Mouse (Mus musculus) neural tube, embryonic 13.5 days (tissue): ENCODE measurements at regions not wholly inside any gene's neighbourhood (a gene's known extent, or its start where the extent isn't known, plus 50 kb on each side); places are given as distances from the start of the nearest gene placed in this dataset.
"Not testable (repeated sequence)": the region's sequence is repeated elsewhere in the genome, so short reads cannot be mapped to it uniquely, and the experiment has no call there.

Source experiments
- ATAC-seq: fragments of 200-750 bp; cut with Nextera tagmentation; 2 replicates; pipeline ENCODE4 v1.8.0; 2017; ENCODE audit warnings: low read depth, mild to moderate bottlenecking, moderate TSS enrichment, moderate library complexity
- H3K27ac ChIP-seq: fragments of 300-500 bp; sonication (generic); replicated peaks from 2 replicates; pipeline ENCODE4 v1.5.1; 2015; ENCODE audit warnings: moderate library complexity, mild to moderate bottlenecking, inconsistent platforms
- H3K27me3 ChIP-seq: fragments of 300-500 bp; sonication (generic); 2 replicates; pipeline ENCODE4 v1.6.1; 2015; ENCODE audit warnings: mild to moderate bottlenecking, inconsistent platforms
- H3K36me3 ChIP-seq: fragments of 300-500 bp; sonication (generic); 2 replicates; pipeline ENCODE4 v1.6.1; 2015; ENCODE audit warnings: mild to moderate bottlenecking, inconsistent platforms
- H3K4me1 ChIP-seq: fragments of 300-500 bp; sonication (generic); replicated peaks from 2 replicates; pipeline ENCODE4 v1.6.1; 2015; ENCODE audit warnings: inconsistent platforms
- H3K4me2 ChIP-seq: fragments of 300-500 bp; sonication (generic); 2 replicates; pipeline ENCODE4 v1.6.1; 2015; ENCODE audit warnings: inconsistent platforms, mild to moderate bottlenecking, moderate library complexity
- H3K4me3 ChIP-seq: fragments of 300-500 bp; sonication (generic); 2 replicates; pipeline ENCODE4 v1.5.1; 2015; ENCODE audit warnings: mild to moderate bottlenecking, inconsistent platforms
- H3K9ac ChIP-seq: fragments of 300-500 bp; sonication (generic); 2 replicates; pipeline ENCODE4 v1.6.1; 2015; ENCODE audit warnings: moderate library complexity, mild to moderate bottlenecking, inconsistent platforms
- H3K9me3 ChIP-seq: fragments of 300-500 bp; sonication (generic); 2 replicates; pipeline ENCODE4 v1.6.1; 2016; ENCODE audit warnings: inconsistent platforms
- WGBS: fragments of 180-500 bp; shearing (Covaris S2); methylation state at CpG from one replicate; pipeline ENCODE4 v1.1.7; 2015; 5-methylcytosine and 5-hydroxymethylcytosine counted together

DNA sequence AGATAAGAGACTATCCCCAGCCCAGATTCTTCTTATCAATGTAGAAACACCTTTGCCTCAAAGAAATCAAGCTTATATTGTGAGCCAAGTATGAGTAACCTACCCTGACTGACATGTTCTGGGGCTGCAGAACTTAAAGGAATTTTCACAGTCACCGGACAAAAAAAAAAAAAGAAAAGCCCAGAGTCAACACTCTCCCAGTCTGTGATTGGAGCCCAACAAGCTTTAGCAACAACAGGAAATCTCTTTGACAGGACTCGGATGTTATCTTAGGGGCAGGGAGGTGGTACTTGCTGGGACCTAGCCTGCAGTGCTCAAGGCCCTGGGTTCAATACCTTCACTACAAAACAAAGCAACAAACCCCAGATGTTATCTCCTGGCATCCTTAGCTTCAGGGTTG, 114.2 kb downstream of the Nectin1 start:
- H3K9me3 ChIP-seq = no peaks in the 10 kb centered on the region
- H3K4me1 ChIP-seq = no peaks in the 10 kb centered on the region
- H3K27ac ChIP-seq = no peak overlapping the region
- no peak overlapping the region for H3K4me2 ChIP-seq
- H3K36me3 ChIP-seq = no peaks in the 10 kb centered on the region
- ATAC-seq = no peak
- WGBS = 68% methylated on average over 2 of the region's 2 CpGs
- H3K9ac ChIP-seq = no peak overlapping the region
- H3K4me3 ChIP-seq = no peak overlapping the region
- H3K27me3 ChIP-seq = peaks cover 20% of the 10 kb centered on the region

DNA sequence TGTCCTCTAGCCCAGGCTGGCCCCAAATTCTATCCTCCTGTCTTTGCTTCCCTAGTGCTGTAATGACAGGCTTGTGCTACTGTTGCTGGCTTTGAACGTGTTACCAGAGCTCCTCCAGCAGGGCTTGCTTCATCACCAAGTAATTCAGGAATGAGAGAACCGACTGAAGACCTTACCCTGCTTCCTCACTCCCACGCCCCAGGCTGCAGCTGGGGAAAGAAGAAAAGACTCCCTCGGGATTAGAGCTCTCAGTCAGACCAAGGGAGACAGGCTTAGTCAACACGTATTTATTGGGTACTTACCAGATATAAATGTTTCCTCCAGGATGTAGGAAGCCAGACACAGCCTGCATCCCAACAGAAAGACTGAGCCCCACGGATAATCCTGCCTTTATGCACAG, 115.0 kb downstream of the Nectin1 start:
- no peak for ATAC-seq
- H3K4me3 ChIP-seq = no peak overlapping the region
- 44% methylated on average over 6 of the region's 6 CpGs for WGBS

DNA sequence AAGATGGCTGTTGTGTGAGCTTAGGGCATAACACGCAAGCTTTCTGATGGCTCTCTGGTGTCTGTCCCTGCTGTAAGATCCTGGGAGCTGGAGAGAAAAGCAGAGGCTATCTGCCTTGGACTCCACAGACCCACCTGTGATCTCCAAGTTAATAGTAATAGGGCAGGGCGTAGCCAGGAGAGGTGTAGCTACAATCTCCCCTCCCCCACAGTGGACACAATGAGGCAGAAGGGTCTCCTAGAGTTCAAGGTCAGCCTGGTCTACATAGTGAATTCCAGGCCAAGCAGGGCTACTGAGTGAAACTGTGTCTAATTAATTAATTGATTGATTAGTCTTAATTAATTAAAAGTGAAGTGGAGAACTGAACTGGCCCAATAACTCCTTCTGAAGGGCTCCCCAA, 116.5 kb downstream of the Nectin1 start:
- Histone ChIP-seq H3K27me3 (peaks cover 27% of the 10 kb centered on the region), H3K4me1 (peaks cover 20% of the 10 kb centered on the region), H3K27ac (no peak overlapping the region), H3K36me3 (no peaks in the 10 kb centered on the region), H3K4me3 (no peak overlapping the region), H3K9me3 (no peaks in the 10 kb centered on the region), H3K4me2 (no peak overlapping the region), H3K9ac (no peak overlapping the region)
- 91% methylated on average over 2 of the region's 2 CpGs for WGBS
- no peak for ATAC-seq

More for the DNA sequence above, 115.0 kb downstream of the Nectin1 start:
- Histone ChIP-seq H3K4me2 (no peak overlapping the region), H3K9me3 (no peaks in the 10 kb centered on the region), H3K27ac (no peak overlapping the region), H3K36me3 (no peaks in the 10 kb centered on the region), H3K27me3 (peaks cover 21% of the 10 kb centered on the region), H3K4me1 (peaks cover 5% of the 10 kb centered on the region), H3K9ac (no peak overlapping the region)

DNA sequence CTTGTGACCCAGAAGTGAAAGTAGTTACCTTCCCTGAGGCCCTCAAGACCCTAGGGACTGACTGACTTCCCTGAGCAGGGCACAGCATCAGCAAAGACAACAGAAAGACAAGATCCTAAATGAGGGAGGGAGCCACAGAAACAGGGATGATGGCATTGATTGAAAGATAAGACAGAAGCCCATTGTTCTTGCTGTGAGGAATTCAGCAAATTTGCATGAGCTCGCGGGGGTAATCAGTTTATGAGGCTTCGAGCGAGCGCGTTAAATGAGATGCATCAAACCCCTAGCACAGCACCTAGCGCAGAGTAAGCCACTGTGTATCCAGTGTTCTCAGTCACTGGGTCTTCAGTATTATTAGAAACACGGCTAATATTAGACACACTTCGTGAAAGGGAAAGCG, 117.6 kb downstream of the Nectin1 start:
- Histone ChIP-seq H3K4me2 (no peak overlapping the region), H3K4me3 (no peak overlapping the region), H3K27me3 (peaks cover 27% of the 10 kb centered on the region), H3K9me3 (no peaks in the 10 kb centered on the region), H3K4me1 (peaks cover 23% of the 10 kb centered on the region), H3K27ac (no peak overlapping the region), H3K36me3 (no peaks in the 10 kb centered on the region), H3K9ac (no peak overlapping the region)
- ATAC-seq = no peak
- 22% methylated on average over 10 of the region's 10 CpGs for WGBS

DNA sequence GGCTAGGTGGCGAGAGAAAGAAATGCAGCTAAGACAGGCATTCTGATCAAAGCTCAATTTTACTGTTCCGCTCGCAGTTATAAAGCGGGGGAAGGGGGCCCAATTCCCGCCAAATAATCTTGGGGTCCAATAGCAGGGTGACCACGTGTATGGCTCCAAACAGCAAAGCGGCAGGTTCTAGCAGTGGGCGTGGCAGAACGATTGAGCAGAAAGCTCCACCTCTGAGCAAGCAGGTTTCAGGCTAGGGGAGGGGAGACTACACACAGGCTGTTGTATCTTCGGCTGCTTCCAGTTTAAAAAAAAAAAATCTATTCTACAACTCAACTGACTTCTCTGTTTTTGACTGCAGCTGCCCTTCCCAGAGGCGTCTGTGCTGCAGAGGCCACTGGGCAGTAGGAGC, 118.2 kb downstream of the Nectin1 start:
- not testable (repeated sequence) for H3K4me2 ChIP-seq, H3K27ac ChIP-seq, H3K36me3 ChIP-seq, H3K9ac ChIP-seq, ATAC-seq, H3K9me3 ChIP-seq, H3K4me3 ChIP-seq
- peaks cover 23% of the 10 kb centered on the region for H3K4me1 ChIP-seq
- peaks cover 27% of the 10 kb centered on the region for H3K27me3 ChIP-seq
- WGBS = 16% methylated on average over 11 of the region's 11 CpGs

- Histone ChIP-seq H3K4me1 (peaks cover 23% of the 10 kb centered on the region), H3K27me3 (peaks cover 27% of the 10 kb centered on the region), H3K36me3 (no peaks in the 10 kb centered on the region), H3K27ac (peak overlapping the region; percentile 76), H3K4me3 (peak overlapping the region; percentile 11; the same call in 1 of the 2 replicates), H3K4me2 (peak overlapping the region; percentile 44), H3K9me3 (no peaks in the 10 kb centered on the region), H3K9ac (peak overlapping the region; percentile 55)
- peak; percentile 85 for ATAC-seq
- WGBS = under 1% methylated on average over 30 of the region's 30 CpGs
These were observed 120.0 kb downstream of the Nectin1 start for GRCm38 (mm10) chr9:43863609-43864397.

DNA sequence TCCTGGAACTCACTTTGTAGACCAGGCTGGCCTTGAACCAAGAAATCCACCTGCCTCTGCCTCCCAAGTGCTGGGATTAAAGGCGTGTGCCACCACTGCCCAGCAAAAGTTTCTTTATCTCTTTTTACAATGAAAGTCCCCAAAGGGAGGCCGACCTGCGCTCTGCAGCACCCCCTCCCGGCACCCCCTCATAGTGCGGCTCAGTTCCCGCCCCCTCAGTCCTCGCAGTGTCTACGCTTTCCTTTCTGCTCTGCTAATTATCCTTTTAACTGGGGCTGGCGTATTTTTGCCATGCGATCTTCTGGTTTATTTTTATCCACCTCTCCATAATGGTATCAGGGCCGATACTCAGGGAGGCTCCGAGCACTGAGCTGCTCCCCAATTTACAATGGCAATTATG, 123.0 kb downstream of the Nectin1 start:
- Histone ChIP-seq H3K4me3 (no peak overlapping the region), H3K27me3 (peaks cover 18% of the 10 kb centered on the region), H3K36me3 (no peaks in the 10 kb centered on the region), H3K4me1 (peaks cover 23% of the 10 kb centered on the region), H3K9ac (no peak overlapping the region), H3K4me2 (no peak overlapping the region), H3K9me3 (no peaks in the 10 kb centered on the region), H3K27ac (no peak overlapping the region)
- no peak for ATAC-seq
- 83% methylated on average over 12 of the region's 12 CpGs for WGBS

DNA sequence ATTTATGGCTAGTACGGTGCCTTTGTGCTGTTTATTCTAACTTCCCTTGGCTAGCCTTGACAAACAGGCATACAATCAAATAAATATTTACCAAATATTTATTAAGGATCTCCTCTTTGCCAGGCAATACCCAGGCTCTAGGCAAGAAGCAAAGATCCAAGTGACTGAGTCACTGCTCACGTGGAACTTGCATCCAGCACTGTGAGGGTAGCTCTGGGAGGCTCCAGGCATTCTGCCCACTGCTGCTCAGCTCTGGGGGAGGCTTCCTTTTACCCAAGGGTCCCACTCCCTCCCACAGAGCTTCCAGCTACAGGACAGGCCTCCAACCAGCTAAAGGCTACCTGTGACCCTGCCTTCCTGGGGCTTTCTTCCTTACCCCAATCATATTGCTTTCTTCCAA, 130.1 kb downstream of the Nectin1 start:
- Histone ChIP-seq H3K4me3 (no peak overlapping the region), H3K9me3 (no peaks in the 10 kb centered on the region), H3K36me3 (no peaks in the 10 kb centered on the region), H3K4me2 (no peak overlapping the region), H3K9ac (no peak overlapping the region), H3K4me1 (peaks cover 2% of the 10 kb centered on the region), H3K27ac (no peak overlapping the region), H3K27me3 (peaks cover 13% of the 10 kb centered on the region)
- no peak for ATAC-seq
- WGBS = 79% methylated on average over 2 of the region's 2 CpGs

- Histone ChIP-seq H3K9ac (no peak overlapping the region), H3K27me3 (peaks cover 18% of the 10 kb centered on the region), H3K4me2 (no peak overlapping the region), H3K27ac (no peak overlapping the region), H3K4me3 (no peak overlapping the region), H3K9me3 (no peaks in the 10 kb centered on the region), H3K4me1 (peaks cover 7% of the 10 kb centered on the region), H3K36me3 (no peaks in the 10 kb centered on the region)
- 79% methylated on average over 5 of the region's 5 CpGs for WGBS
- no peak for ATAC-seq
These were observed 130.5 kb downstream of the Nectin1 start for GRCm38 (mm10) chr9:43874332-43874731.

DNA sequence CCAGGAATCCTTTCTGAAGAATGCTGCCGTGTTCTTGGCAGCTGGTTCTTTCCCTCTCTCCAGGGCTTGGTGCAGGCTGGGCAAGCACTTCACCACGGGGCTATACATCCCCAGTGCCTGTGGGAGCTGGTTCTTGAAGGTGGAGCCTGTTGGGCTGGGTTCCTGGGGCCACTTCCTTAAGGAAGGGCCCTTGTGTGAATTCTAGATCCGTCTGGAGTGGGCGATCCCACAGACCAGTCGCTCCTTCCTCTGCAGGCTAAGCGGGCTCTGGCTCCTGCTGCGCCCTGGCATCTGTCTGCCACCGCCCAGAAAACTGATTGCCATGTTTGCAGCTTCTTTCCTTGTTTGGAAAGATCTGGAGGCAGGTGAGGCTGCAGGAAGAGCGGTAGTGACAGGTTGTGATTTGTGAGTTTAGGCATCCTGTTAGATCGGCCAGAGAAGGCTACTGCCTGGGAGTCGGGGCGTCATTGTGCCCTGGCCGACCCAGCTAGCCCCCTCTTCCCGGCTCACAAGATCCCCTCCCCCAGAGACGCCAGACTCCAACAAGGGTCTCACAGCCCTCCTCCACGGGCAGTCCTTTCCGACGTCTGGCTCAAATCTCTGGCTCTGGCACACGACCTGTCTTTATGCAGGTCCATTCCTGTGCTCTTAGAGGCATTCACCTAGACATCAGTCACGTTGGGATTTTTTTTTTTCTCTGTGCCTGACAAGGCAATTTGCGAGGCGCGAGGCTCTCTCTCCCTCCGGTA, 135.6 kb downstream of the Nectin1 start:
- Histone ChIP-seq H3K36me3 (no peaks in the 10 kb centered on the region), H3K4me3 (peak overlapping the region; percentile 33), H3K27me3 (peaks cover 31% of the 10 kb centered on the region), H3K4me2 (peak overlapping the region; percentile 60), H3K9ac (peak overlapping the region; percentile 62), H3K27ac (peak overlapping the region; percentile 59), H3K4me1 (peaks cover 20% of the 10 kb centered on the region), H3K9me3 (no peaks in the 10 kb centered on the region)
- WGBS = 2% methylated on average over 24 of the region's 24 CpGs
- ATAC-seq = peak; percentile 74

GRCm38 (mm10) chr9:43879969-43880396, 136.2 kb downstream of the Nectin1 start:
- Histone ChIP-seq H3K4me2 (peak overlapping the region; percentile 60), H3K27me3 (peaks cover 31% of the 10 kb centered on the region), H3K9ac (peak overlapping the region; percentile 62), H3K36me3 (no peaks in the 10 kb centered on the region), H3K9me3 (no peaks in the 10 kb centered on the region), H3K27ac (peak overlapping the region; percentile 59), H3K4me1 (peaks cover 20% of the 10 kb centered on the region), H3K4me3 (peak overlapping the region; percentile 33)
- WGBS = 0% methylated on average over 26 of the region's 26 CpGs
- ATAC-seq = peak; percentile 64

DNA sequence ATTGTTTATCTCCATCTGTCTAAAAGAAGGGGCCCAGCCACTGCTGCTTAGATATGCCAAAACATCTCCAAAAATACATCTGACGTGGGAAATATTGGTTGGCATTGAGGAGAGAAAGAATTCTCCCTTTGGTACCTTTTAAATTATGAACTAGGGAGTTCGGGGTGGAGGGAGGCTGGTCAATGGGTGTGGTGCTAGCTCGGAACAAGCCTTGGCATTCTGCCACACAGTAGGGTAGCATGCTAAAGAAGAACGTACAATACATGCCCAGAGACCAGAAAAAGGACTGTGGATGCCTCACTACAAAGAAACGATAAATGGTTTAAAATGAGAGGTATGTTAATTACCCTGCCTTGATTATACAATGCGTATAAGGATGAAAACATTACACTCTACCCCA, 149.3 kb downstream of the Nectin1 start:
- no peaks in the 10 kb centered on the region; the same call in 1 of the 2 replicates for H3K27me3 ChIP-seq
- no peaks in the 10 kb centered on the region for H3K36me3 ChIP-seq
- no peak overlapping the region for H3K4me3 ChIP-seq
- ATAC-seq = no peak
- no peak overlapping the region for H3K27ac ChIP-seq
- 40% methylated on average over 6 of the region's 6 CpGs for WGBS
- no peak overlapping the region for H3K4me2 ChIP-seq
- H3K9ac ChIP-seq = no peak overlapping the region
- H3K4me1 ChIP-seq = peaks cover 8% of the 10 kb centered on the region
- no peaks in the 10 kb centered on the region for H3K9me3 ChIP-seq
